Mouse (Mus musculus) embryo, embryonic 11 days (tissue): ENCODE results near the gene Stpg4.

Experiments used
- DNase-seq: peaks from one replicate; pipeline ENCODE4 v3.0.0-alpha.2; 2015

Gene Stpg4

GRCm38 (mm10) chr17:87427511-87427910 is at the start of gene Stpg4:
TSS of gene Stpg4 (minus strand) at chr17:87427741.
- no peak for DNase-seq

- no peak for DNase-seq
These were observed 47.8 kb upstream of the Stpg4 start for GRCm38 (mm10) chr17:87475356-87475755.

GRCm38 (mm10) chr17:87474501-87474795 is 46.9 kb upstream of the Stpg4 start:
- no peak for DNase-seq

- peak; percentile 61 for DNase-seq
These were observed 46.4 kb upstream of the Stpg4 start for GRCm38 (mm10) chr17:87473736-87474500.

- DNase-seq: no peak
These were observed 45.8 kb upstream of the Stpg4 start for GRCm38 (mm10) chr17:87473441-87473735.

GRCm38 (mm10) chr17:87472879-87473278 is 45.3 kb upstream of the Stpg4 start:
- no peak for DNase-seq

- no peak for DNase-seq
These were observed 44.1 kb upstream of the Stpg4 start for GRCm38 (mm10) chr17:87471661-87472060.

GRCm38 (mm10) chr17:87470797-87471196 is 43.3 kb upstream of the Stpg4 start:
- DNase-seq: no peak

- DNase-seq: no peak
These were observed 42.7 kb upstream of the Stpg4 start for GRCm38 (mm10) chr17:87470282-87470681.

- no peak for DNase-seq
These were observed 41.9 kb upstream of the Stpg4 start for GRCm38 (mm10) chr17:87469428-87469827.

GRCm38 (mm10) chr17:87468616-87469015 is 41.1 kb upstream of the Stpg4 start:
- no peak for DNase-seq

- no peak for DNase-seq
These were observed 34.0 kb upstream of the Stpg4 start for GRCm38 (mm10) chr17:87461499-87461896.

- DNase-seq: peak; percentile 47
These were observed 33.3 kb upstream of the Stpg4 start for GRCm38 (mm10) chr17:87460669-87461498.

GRCm38 (mm10) chr17:87459750-87460668 is 32.5 kb upstream of the Stpg4 start:
- DNase-seq: peak; percentile 67

GRCm38 (mm10) chr17:87458911-87459749 is 31.6 kb upstream of the Stpg4 start:
- peak; percentile 42 for DNase-seq

- peak; percentile 17 for DNase-seq
These were observed 30.4 kb upstream of the Stpg4 start for GRCm38 (mm10) chr17:87457961-87458360.

GRCm38 (mm10) chr17:87454121-87454520 is 26.6 kb upstream of the Stpg4 start:
- no peak for DNase-seq

- no peak for DNase-seq
These were observed 25.8 kb upstream of the Stpg4 start for GRCm38 (mm10) chr17:87453336-87453735.

GRCm38 (mm10) chr17:87448881-87449280 is 21.3 kb upstream of the Stpg4 start:
- no peak for DNase-seq

- no peak for DNase-seq
These were observed 20.8 kb upstream of the Stpg4 start for GRCm38 (mm10) chr17:87448339-87448738.

- no peak for DNase-seq
These were observed 20.2 kb upstream of the Stpg4 start for GRCm38 (mm10) chr17:87447612-87448200.
